Mouse (Mus musculus): ENCODE results near the gene Asgr1. TPM values are rescaled to one million over a fixed set of nuclear protein-coding genes. Genes with fewer than 3 reads are reported as not detected.

Gene Asgr1
- total RNA-seq, 1 experiment from 2014 or later: not detected

DNA sequence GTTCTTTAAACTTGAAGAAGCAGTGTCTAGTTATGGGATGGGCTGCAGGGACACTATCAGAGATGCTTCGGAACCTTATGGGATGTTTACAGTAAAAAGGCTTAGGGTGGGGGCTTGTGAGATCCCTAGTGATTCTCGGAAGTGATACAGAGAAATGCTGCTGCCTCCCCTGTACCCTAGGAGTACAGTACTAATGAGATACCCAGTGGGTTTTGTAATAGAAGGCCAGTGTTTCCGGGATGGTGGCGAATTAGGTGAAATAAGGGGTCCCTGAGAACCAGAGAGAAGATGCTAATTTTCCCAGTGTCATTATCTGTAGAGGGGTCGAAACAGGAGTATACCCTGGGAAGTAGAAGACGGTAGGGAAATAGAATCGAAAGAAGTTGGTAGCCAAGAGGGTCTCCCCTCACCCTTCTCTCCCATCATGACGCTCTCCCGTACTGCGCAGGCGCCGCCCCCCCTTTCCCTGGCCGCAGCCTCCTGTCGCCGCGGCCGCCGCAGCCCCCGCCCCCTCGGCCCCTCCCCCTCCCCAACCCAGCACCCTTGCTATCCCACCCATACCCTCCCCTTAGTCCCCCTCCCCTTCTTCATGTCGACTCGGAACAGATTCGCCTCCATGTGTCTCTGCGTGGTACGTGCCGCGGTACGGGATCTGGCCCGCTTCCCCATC lies 30.3 kb upstream of the Asgr1 start:
- no peak for ATAC-seq (replicated peaks; ENCODE audit: low read depth, poor library complexity, severe bottlenecking)

DNA sequence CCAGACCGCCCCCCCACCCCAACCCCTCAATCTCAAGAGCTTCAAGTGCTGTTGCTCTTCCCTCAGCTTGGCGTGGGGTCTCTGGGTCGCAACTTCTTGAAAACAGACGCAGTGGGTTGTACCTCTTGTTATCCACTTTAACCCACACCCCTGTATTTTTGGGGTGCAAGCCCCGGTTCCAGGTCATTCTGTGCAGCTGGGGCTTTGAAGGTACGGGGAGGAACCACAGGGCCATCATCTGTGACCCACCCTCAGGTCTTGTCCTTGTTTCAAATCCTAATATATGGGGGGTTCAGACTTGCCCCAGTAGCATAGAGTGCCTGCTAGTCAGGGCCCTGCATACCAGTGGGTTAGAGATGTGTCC lies 29.8 kb upstream of the Asgr1 start:
- ATAC-seq (replicated peaks; ENCODE audit: low read depth, poor library complexity, severe bottlenecking): no peak

DNA sequence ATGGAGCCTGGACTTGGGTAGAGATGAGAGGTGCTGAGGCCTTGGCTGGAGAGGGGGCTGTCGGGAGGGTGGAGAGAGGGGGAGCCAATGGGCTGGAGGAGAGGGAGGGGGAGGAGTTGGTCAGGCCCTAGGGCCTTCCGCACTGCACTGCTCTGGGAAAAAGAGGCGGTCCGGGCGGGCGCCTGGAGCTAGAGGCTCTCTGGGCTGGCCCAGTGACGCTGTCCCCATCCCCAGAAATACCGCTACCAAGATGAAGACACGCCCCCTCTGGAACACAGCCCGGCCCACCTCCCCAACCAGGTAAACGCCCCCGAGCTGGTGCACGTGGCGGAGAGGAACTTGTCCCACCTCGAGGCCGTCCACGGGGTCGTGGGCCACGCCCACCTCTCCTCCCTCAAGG lies 27.2 kb upstream of the Asgr1 start:
- no peak for ATAC-seq (replicated peaks; ENCODE audit: low read depth, poor library complexity, severe bottlenecking)

DNA sequence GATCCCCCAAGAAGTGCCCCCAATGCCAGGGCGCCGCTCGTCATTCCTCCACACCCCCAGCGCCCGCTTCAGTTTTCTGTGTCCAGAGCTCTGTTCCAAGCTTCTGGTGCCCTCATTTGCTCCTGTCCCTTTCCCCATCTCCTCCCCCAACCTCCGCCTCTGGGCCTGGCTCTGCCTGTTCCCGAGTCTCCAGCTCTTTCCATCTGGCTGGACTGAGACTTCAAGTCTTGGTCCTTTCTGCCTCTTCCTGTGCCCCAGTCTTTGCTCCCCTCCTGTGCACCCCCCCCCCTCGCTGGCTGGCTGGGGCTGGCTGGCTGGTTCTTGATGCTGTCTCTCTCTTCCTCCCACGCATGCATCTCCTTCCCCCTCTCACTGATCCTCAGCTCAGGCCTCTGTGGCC lies 26.5 kb upstream of the Asgr1 start:
- no peak for ATAC-seq (replicated peaks; ENCODE audit: low read depth, poor library complexity, severe bottlenecking)

DNA sequence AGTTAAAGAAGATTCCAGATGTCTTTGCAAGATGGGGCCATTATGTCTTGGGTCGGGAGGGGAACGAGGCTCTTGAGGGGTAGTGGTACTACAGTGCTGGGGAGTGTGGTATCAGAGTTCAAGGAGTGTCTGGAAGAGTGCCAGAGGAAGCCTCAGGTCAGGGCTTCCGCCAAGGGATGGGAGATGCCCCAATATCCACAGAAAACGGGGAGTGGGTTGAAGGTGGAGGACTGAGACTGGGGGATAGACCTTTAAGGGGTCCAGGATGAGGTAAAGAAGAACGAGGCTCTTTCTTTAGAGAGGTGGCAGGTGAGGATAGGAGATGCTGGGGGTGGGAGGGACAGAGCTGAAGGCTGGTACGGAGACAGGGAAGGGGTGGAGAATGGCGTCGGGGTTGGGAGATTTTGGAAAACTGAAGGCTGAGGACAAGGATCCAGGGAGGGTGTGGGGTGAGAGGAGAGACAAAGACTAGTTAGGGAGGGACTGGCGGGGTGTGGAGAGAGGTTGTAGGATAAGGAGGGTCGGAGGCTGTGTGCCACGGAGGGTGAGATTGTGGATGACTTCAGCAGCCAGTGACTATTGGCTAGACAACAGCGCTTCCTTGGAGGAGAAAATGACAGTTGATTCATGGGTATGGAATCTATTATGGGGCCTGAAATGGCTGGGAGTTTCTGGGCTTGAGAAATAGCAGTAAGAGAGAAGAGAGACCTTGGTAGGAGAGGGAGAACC lies 25.3 kb upstream of the Asgr1 start:
- ATAC-seq (replicated peaks; ENCODE audit: low read depth, poor library complexity, severe bottlenecking): peak; percentile 30

DNA sequence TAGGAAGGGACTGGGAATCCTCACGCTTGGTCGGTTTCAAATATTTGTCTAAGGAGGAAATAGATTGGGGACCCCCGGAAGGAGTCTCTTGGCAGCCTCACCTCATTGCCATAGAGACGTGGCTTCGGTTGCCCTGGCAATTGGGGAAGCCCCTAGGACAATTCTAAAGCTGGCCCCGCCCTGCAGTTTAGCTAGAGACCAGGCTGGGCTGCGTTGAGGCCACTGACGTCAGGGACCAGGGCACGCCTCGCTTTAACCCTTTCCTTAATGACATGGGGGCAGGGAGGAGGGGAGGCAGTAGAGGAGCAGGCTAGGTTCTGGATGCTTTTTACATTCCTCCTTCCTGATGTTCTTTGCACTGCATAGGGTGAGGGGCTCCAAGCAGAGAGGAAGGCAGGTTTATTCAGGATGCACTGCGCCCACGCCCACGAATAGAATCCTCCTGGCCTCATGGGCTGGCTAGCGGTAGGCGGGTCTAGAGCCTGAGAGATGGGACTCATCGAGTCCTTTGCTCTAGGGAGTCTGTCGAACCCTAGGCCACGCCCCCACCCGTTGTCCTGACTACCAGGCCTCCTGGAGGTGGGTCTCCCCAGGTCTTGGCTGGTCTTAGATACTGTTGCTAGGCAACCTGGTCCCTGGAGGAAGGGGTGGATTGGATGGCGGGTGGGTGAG lies 24.6 kb upstream of the Asgr1 start:
- peak; percentile 76 for ATAC-seq (replicated peaks; ENCODE audit: low read depth, poor library complexity, severe bottlenecking)

DNA sequence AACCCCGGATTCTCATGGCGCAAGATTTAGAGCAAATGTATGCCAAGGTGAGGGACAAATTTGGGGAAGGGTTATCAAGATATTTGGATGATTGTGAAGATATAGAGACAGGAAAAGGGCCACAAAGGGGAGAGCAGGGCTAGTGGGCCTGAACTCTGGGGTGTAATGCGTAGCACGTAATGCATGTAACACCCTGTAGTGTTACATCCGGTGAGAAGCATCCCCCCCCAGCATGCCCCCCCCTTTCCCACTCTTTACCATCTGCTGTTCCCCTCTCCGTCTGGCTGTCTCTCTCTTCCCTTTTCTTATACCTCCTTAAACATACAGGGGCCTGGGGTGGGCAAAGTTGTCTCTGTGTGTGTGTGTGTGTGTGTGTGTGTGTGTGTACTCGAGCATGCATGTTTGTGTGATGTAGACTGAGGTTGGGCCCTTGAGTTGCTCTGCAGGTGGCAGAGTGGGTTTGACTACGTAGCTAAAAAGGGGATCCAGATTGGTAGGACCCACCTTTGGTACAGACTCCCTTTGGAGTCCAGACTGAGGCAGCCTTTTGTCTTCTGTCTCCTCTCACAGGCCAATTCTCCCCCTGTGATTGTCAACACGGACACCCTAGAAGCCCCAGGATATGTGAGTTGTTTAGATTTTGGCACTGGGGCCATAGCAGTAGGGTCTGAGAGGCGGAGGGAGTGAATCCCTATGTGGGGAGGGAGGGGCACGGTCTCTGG lies 23.9 kb upstream of the Asgr1 start:
- no peak for ATAC-seq (replicated peaks; ENCODE audit: low read depth, poor library complexity, severe bottlenecking)

DNA sequence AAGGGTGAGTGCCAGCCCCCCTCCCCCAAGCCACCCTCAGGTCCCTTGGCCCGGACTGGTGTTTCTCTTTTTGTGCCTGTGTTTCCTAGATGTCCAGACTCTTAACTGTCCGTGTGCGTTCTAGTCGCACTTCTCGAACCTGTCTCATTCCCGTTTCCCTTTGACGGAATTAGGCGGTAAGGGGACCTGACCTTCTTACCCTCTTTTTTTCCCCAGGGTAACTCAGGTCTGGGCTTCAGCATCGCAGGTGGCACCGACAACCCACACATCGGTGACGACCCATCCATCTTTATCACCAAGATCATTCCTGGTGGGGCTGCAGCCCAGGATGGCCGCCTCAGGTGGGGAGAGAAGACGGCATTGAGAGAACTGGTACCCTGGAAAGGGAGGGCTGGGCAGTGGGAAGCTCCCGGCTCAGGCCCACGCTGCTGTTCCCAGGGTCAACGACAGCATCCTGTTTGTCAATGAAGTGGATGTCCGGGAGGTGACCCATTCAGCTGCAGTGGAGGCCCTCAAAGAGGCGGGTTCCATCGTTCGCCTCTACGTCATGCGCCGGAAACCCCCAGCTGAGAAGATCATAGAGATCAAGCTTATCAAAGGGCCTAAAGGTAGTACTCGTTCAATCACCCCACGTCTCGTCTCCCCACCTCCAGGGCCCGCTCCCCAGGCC lies 23.1 kb upstream of the Asgr1 start:
- ATAC-seq (replicated peaks; ENCODE audit: low read depth, poor library complexity, severe bottlenecking): no peak

DNA sequence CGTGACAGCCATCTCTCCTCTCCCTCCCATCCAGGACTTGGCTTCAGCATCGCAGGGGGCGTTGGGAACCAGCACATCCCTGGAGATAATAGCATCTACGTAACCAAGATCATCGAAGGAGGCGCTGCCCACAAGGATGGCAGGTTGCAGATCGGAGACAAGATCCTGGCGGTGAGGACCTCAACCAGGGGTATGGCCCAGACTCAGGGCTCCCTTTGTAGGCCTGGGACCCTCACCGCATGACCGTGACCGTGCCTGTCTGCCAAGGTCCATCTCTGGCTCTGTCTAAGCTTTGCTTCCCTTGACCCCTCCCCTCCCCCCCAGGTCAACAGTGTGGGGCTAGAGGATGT lies 22.6 kb upstream of the Asgr1 start:
- no peak for ATAC-seq (replicated peaks; ENCODE audit: low read depth, poor library complexity, severe bottlenecking)

DNA sequence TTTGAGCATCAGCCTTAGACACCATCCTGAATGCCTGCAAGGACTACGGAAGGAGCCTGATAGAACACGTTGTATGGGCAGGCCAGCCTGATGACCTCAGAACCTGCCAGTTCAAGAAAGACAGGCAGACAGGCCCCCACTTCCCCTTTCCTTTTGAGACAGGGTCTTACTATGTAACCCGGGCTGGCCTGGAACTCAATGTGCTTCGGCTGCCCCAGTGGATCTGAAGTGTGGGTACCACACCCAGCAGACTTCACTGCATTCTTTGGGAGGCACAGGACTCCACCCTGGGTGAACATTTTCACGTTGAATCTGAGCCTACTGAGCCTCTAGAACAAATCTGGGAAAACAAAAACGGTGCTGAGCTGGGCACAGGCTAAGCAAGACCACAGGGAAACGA lies 15.7 kb upstream of the Asgr1 start:
- no peak for ATAC-seq (replicated peaks; ENCODE audit: low read depth, poor library complexity, severe bottlenecking)

DNA sequence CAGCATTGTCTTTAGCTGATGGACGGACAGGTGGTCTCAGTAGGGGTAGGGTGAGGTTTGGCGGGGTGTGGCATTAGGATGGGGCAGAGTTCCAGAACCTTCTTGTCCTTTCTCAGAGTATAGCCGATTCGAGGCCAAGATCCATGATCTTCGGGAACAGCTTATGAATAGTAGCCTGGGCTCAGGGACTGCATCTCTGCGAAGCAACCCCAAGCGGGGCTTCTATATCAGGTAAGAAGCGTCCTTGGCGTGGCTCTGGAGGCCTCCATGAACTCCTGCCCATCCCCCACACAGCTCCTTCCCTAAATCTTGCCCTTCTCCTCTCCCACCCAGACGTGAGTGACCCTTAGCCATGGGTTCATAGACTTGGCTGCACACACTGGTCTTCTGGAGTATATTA lies 14.3 kb upstream of the Asgr1 start:
- ATAC-seq (replicated peaks; ENCODE audit: low read depth, poor library complexity, severe bottlenecking): no peak

DNA sequence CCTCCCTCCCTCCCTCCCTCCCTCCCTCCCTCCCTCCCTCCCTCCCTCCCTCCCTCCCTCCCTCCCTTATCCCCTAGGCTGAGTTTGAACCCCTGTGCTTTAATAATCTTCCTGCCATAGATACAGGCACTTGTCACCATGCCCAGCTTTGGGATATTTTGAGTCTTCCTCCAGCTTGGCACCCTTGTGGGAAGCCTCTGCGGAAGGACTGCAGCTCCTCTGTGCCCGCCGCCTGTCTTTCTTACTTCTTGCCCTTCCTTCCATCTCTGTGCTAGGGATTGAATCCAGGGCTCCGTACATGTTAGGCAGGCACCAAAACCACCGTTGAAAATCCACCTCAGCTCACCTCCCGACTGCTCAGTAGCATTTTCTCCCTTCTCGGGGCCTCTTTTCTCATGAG lies 13.7 kb upstream of the Asgr1 start:
- ATAC-seq (replicated peaks; ENCODE audit: low read depth, poor library complexity, severe bottlenecking): no peak

DNA sequence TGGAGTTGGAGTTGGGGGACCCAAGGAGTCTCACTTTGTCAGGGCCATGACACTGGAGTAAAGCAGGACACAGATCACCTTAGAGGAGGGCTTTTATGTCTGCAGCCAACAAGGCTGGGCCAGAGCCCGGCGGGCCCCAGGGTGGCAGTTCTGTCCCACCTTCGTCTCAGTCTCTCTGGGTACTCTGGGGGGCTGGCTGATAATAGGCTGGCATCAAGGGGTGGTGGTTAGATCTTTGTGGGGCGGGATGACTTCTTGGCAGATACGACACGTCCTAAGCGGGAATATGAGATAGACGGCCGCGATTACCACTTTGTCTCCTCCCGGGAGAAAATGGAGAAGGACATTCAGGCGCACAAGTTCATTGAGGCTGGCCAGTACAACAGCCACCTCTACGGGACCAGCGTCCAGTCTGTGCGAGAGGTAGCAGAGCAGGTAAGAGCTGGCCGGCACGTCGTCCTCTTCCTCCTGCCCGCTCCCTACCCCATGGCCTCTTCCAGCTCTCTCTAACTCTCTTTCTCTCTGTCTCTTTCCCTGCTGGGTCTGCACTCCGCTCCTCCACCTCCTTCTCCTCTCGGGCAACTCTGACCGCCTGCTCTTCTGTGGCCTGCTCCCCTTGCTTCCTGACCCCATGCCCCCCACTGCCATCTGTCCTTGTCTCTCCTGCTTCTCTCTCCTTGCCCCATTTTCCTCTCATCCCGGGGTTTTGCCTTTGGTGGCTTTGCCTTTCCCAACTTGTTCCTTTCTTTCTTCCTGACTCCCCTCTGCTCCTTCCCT lies 11.4 kb upstream of the Asgr1 start:
- no peak for ATAC-seq (replicated peaks; ENCODE audit: low read depth, poor library complexity, severe bottlenecking)

DNA sequence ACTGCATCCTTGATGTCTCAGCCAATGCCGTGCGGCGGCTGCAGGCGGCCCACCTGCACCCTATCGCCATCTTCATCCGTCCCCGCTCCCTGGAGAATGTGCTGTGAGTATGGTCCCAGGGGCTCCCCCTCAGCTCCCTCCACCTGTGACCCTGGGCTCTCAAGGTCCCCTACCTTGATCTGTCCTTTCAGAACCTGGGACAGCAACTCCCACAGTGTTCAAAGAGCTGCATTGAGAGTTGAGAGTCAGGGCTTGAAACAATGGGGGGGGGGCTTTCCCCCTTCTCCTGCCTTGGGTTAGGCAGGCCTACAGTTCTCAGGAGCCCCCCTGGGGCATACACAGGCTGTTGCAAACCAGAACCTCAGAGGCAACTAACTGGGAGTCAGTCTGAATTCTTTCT lies 10.2 kb upstream of the Asgr1 start:
- no peak for ATAC-seq (replicated peaks; ENCODE audit: low read depth, poor library complexity, severe bottlenecking)

DNA sequence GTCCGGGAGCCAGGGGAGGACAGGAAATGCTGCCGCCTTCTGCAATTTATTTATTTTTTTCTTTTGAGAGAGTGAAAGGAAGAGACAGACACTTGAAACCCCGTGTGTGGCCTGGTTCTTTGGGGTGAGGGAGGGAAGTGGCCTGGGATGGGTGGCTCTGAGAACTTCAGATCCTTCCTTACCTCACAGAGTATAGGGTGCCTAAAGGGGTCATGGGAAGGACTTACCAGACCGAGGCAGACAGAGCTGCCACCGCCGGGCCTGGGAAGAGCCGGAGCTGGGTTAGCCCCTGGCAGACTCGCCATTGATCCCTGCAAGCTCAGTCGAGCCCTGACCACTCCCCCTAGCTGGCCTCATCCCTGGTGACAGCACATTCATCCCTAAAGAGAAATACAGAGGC lies 8.4 kb upstream of the Asgr1 start:
- no peak for ATAC-seq (replicated peaks; ENCODE audit: low read depth, poor library complexity, severe bottlenecking)

DNA sequence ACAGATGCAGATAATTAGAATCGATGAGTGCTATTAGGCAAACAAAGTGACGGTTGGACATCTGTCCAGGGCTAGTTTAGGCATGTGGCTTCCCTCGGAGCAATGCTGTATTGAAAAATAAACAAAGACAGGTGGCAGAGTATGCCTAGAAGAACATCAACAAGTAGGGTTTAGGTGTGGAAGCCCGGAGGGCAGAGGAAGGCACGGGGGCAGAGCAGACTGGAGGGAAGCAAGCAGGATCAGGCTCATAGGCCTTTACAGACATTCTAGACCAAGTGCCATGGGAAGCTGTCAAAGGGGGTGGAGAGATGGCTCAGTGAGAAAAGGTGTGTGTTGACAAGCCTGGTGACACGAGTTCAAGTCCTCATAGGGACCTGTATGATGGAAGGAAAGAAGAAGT lies 4.5 kb upstream of the Asgr1 start:
- no peak for ATAC-seq (replicated peaks; ENCODE audit: low read depth, poor library complexity, severe bottlenecking)

DNA sequence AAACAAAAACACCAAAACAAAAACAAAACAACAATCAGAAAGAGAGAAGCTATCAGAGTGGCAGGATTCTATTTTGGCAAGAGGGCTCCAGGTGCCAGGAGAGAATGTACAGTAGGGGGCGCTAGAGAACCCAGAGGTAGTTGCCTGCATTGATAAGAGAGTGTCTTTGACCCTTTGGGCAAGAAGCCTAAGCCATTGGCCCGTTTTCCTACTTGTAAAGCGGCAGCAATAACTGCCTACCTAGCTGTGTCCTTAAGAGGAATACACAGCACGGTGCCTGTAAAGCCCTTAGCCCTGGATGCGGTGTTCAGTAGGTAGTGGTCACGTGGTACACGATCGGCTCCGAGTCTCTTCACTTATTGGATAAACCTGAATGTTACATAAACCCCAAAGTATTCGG lies 4.1 kb upstream of the Asgr1 start:
- no peak for ATAC-seq (replicated peaks; ENCODE audit: low read depth, poor library complexity, severe bottlenecking)

DNA sequence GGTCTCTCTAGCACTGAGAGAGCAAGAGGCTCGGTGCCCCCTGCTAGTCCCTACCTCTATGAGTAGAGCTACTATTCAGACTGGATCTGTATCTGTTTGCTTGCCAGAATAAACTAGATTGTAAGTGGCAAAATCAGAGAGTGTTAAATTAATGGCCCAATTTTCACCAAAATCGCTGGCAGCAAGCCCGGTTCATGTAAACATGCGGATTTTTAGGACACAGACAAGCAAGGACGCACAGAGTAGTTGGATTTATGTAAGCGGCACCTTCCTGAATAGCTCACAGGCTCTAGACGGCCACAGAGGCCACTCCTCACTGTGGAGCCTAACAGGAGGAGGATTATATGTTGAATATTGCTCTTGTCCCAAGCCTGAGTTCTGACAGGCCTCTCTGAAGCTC lies 729 bp upstream of the Asgr1 start:
- no peak for ATAC-seq (replicated peaks; ENCODE audit: low read depth, poor library complexity, severe bottlenecking)

DNA sequence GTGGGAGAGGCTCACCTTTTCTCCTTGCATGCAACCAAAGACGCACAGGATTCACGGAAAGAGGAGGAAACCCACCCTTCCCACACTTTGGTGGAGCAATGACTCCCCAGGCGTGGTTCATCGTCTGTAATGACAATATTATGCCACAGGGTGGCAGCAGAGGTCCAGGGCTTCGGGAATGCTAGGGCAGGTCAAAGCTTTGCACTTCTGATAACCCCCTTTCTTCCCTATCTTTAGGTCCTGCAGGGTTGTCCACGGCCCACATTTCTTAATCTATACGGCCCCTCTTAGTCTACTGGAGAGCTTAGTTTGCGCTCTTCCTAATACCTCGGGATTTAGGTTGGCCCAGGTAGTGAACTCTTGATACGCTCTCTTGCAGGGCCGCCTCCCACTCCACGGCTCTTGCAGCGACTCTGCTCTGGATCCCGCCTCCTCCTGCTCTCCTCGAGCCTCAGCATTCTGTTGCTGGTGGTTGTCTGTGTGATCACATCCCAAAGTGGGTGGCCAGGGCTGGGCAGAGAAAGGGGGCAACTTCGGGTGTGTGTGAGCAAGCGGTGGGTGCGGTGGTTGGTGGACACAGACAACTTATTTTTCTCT lies 1.8 kb downstream of the Asgr1 start:
- ATAC-seq (replicated peaks; ENCODE audit: low read depth, poor library complexity, severe bottlenecking): peak; percentile 94

All from common myeloid progenitor, adult 5-6 weeks (primary cell).